12 mouse cellular contexts compared by ENCODE assay signal in the genomic region with DNA sequence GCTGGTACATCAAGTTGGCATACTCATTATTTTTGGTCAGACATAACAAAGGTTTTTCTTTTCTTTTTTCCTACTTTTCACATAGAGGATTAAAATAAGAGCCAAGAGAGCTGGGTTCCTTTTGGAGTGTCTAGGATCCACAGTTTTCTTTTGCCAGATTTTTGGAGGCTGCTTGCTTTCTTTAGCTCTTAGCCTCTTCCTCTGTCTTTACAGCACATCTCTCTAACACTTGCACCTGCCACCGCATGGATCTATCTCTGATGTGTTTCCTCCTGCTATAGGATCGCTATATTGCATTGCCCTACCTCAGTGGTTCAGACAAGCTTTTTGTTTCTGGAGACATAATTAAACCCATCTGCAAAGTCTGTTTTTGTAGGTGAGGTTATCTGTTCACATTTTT.
"Had no signal": no experiment of that assay in that cellular context is flagged by ENCODE, and none has a peak within 500 bp of the region (broad histone marks: within the 10 kb centered on the region; RNA-seq: fewer than 3 reads in every experiment).

No protein-coding gene starts in this region.

- DNase-seq: gastrocnemius, adult 2 months; gastrocnemius, postnatal 10 days; gastrocnemius, postnatal 25 days; heart, adult 18-20 months; heart, postnatal 10 days; heart, postnatal 4 days; kidney, adult 18-20 months; kidney, adult 8-10 months; kidney, postnatal 10 days; kidney, postnatal 25 days; kidney, postnatal 4 days; liver had no signal
